Mouse (Mus musculus): ENCODE measurements around the gene Neurl4. TPM values are rescaled to one million over a fixed set of nuclear protein-coding genes. Genes with fewer than 3 reads are reported as not detected.

Neurl4 gene
- polyA plus RNA-seq, 3 experiments from 2014 or later: 5.2 to 9.6 (median 9.0) TPM

GRCm38 (mm10) chr11:69961841-69962240 is 61.0 kb downstream of the Neurl4 start:
- no peak for ATAC-seq

Other genes with a start within 250 kb of the Neurl4 start
- gene Sox15, start 245.8 kb upstream of the Neurl4 start, polyA plus RNA-seq (2017; shearing (Covaris generic)): not detected
- gene Mpdu1, start 238.4 kb upstream of the Neurl4 start, polyA plus RNA-seq (2017; shearing (Covaris generic)): 10 to 100 TPM; 30.3 to 55.1 (median 52.5) TPM
- 10 to 100 TPM in 1 of 3 experiments, 1 to 10 TPM in 2; 3.8 to 21.2 (median 4.5) TPM for gene Cd68, start 234.9 kb upstream of the Neurl4 start, polyA plus RNA-seq (2017; shearing (Covaris generic))
- 100 to 1,000 TPM; 156 to 375 (median 178) TPM for gene Eif4a1, start 228.6 kb upstream of the Neurl4 start, polyA plus RNA-seq (2017; shearing (Covaris generic))
- 10 to 100 TPM; 21.8 to 38.0 (median 32.0) TPM for gene Senp3, start 219.0 kb upstream of the Neurl4 start, polyA plus RNA-seq (2017; shearing (Covaris generic))
- gene Tnfsf13, start 215.3 kb upstream of the Neurl4 start, polyA plus RNA-seq (2017; shearing (Covaris generic)): not detected
- gene Tnfsf12, start 205.2 kb upstream of the Neurl4 start, polyA plus RNA-seq (2017; shearing (Covaris generic)): not detected
- not detected for gene Tnfsfm13, start 205.0 kb upstream of the Neurl4 start, polyA plus RNA-seq (2017; shearing (Covaris generic))
- gene Polr2a, start 142.4 kb upstream of the Neurl4 start, polyA plus RNA-seq (2017; shearing (Covaris generic)): 10 to 100 TPM; 27.3 to 28.4 (median 27.7) TPM
- not detected for gene Slc35g3, start 139.1 kb upstream of the Neurl4 start, polyA plus RNA-seq (2017; shearing (Covaris generic))
- gene Zbtb4, start 135.2 kb upstream of the Neurl4 start, polyA plus RNA-seq (2017; shearing (Covaris generic)): 10 to 100 TPM in 2 of 3 experiments, 1 to 10 TPM in 1; 4.3 to 13.9 (median 11.8) TPM
- 1 to 10 TPM; 1.7 to 2.5 (median 1.8) TPM for gene Chrnb1, start 105.1 kb upstream of the Neurl4 start, polyA plus RNA-seq (2017; shearing (Covaris generic))
- gene Fgf11, start 99.2 kb upstream of the Neurl4 start, polyA plus RNA-seq (2017; shearing (Covaris generic)): not detected
- not detected for gene Tmem102, start 95.4 kb upstream of the Neurl4 start, polyA plus RNA-seq (2017; shearing (Covaris generic))
- gene Gm39566, start 85.8 kb upstream of the Neurl4 start, polyA plus RNA-seq (2017; shearing (Covaris generic)): not detected
- not detected for gene Spem2, start 82.6 kb upstream of the Neurl4 start, polyA plus RNA-seq (2017; shearing (Covaris generic))
- gene Spem1, start 78.9 kb upstream of the Neurl4 start, polyA plus RNA-seq (2017; shearing (Covaris generic)): not detected
- gene Nlgn2, start 63.3 kb upstream of the Neurl4 start, polyA plus RNA-seq (2017; shearing (Covaris generic)): 1 to 10 TPM in 2 of 3 experiments, under 1 TPM in 1; 0.60 to 2.5 (median 1.2) TPM
- gene Tmem256, start 62.6 kb upstream of the Neurl4 start, polyA plus RNA-seq (2017; shearing (Covaris generic)): 100 to 1,000 TPM; 124 to 157 (median 131) TPM
- gene Plscr3, start 54.7 kb upstream of the Neurl4 start, polyA plus RNA-seq (2017; shearing (Covaris generic)): 10 to 100 TPM in 2 of 3 experiments, 1 to 10 TPM in 1; 7.3 to 20.2 (median 17.7) TPM
- under 1 TPM in 1 of 3 experiments, not detected in 2; 0.19 TPM for gene Tnk1, start 42.3 kb upstream of the Neurl4 start, polyA plus RNA-seq (2017; shearing (Covaris generic))
- gene Tmem95, start 23.1 kb upstream of the Neurl4 start, polyA plus RNA-seq (2017; shearing (Covaris generic)): not detected
- 1 to 10 TPM in 1 of 3 experiments, under 1 TPM in 2; 0.58 to 1.5 (median 0.59) TPM for gene Kctd11, start 19.7 kb upstream of the Neurl4 start, polyA plus RNA-seq (2017; shearing (Covaris generic))
- gene Acap1, start 5.5 kb upstream of the Neurl4 start, polyA plus RNA-seq (2017; shearing (Covaris generic)): 100 to 1,000 TPM; 229 to 289 (median 266) TPM
- under 1 TPM; 0.39 to 0.98 (median 0.63) TPM for gene 2810408A11Rik, start 85 bp upstream of the Neurl4 start, polyA plus RNA-seq (2017; shearing (Covaris generic))
- 100 to 1,000 TPM in 2 of 3 experiments, 10 to 100 TPM in 1; 91.9 to 128 (median 122) TPM for gene Gps2, start 12.8 kb downstream of the Neurl4 start, polyA plus RNA-seq (2017; shearing (Covaris generic))
- gene Eif5a, start 20.9 kb downstream of the Neurl4 start, polyA plus RNA-seq (2017; shearing (Covaris generic)): 1,000 to 10,000 TPM; 1,103 to 1,192 (median 1,160) TPM
- not detected for gene Ybx2, start 34.7 kb downstream of the Neurl4 start, polyA plus RNA-seq (2017; shearing (Covaris generic))
- not detected for gene Slc2a4, start 47.1 kb downstream of the Neurl4 start, polyA plus RNA-seq (2017; shearing (Covaris generic))
- 1 to 10 TPM in 1 of 3 experiments, not detected in 2; 1.1 TPM for gene Cldn7, start 63.7 kb downstream of the Neurl4 start, polyA plus RNA-seq (2017; shearing (Covaris generic))
- 10 to 100 TPM; 25.8 to 35.6 (median 29.3) TPM for gene Ctdnep1, start 80.1 kb downstream of the Neurl4 start, polyA plus RNA-seq (2017; shearing (Covaris generic))
- 10 to 100 TPM; 61.5 to 78.3 (median 68.5) TPM for gene Elp5, start 81.4 kb downstream of the Neurl4 start, polyA plus RNA-seq (2017; shearing (Covaris generic))
- gene Gabarap, start 90.1 kb downstream of the Neurl4 start, polyA plus RNA-seq (2017; shearing (Covaris generic)): 100 to 1,000 TPM; 352 to 384 (median 366) TPM
- gene Phf23, start 94.7 kb downstream of the Neurl4 start, polyA plus RNA-seq (2017; shearing (Covaris generic)): 10 to 100 TPM; 32.7 to 38.3 (median 36.0) TPM
- gene Dvl2, start 99.5 kb downstream of the Neurl4 start, polyA plus RNA-seq (2017; shearing (Covaris generic)): 1 to 10 TPM; 2.5 to 5.0 (median 4.9) TPM
- gene Acadvl, start 114.3 kb downstream of the Neurl4 start, polyA plus RNA-seq (2017; shearing (Covaris generic)): 100 to 1,000 TPM; 110 to 132 (median 128) TPM
- 10 to 100 TPM in 2 of 3 experiments, 1 to 10 TPM in 1; 7.1 to 14.6 (median 11.2) TPM for gene Dlg4, start 115.9 kb downstream of the Neurl4 start, polyA plus RNA-seq (2017; shearing (Covaris generic))
- not detected for gene Asgr1, start 153.0 kb downstream of the Neurl4 start, polyA plus RNA-seq (2017; shearing (Covaris generic))
- gene Asgr2, start 191.6 kb downstream of the Neurl4 start, polyA plus RNA-seq (2017; shearing (Covaris generic)): not detected
- not detected for gene Mgl2, start 229.3 kb downstream of the Neurl4 start, polyA plus RNA-seq (2017; shearing (Covaris generic))